Mouse (Mus musculus): ENCODE data around the gene Traf4. TPM values are rescaled to one million over a fixed set of nuclear protein-coding genes. Genes with fewer than 3 reads are reported as not detected.
"Not testable (repeated sequence)": the region's sequence is repeated elsewhere in the genome, so short reads cannot be mapped to it uniquely, and the experiment has no call there.

Traf4 gene
- polyA plus RNA-seq, 1 experiment from 2014 or later: 75.6 TPM

GRCm38 (mm10) chr11:78190041-78190440 lies 24.7 kb upstream of the Traf4 start:
- peak; percentile 24 for DNase-seq
- peak overlapping the region; percentile 64 for H3K4me2 ChIP-seq
- peak overlapping the region; percentile 100 for H3K27ac ChIP-seq (ENCODE audit: low read depth)
- WGBS: 42% methylated on average over 6 of the region's 6 CpGs
- H3K36me3 ChIP-seq (ENCODE audit: insufficient read depth): peaks cover 28% of the 10 kb centered on the region
- no peak for TF ChIP-seq CTCF (IDR thresholded peaks at IDR 0.05; ENCODE audit: low read depth)
- no peaks in the 10 kb centered on the region for H3K27me3 ChIP-seq (ENCODE audit: insufficient read depth, low read length)
- H3K9ac ChIP-seq: peak overlapping the region; percentile 90
- ATAC-seq (ENCODE audit: insufficient read depth): no peak
- peak overlapping the region; percentile 74 for H3K4me3 ChIP-seq (ENCODE audit: low read depth, low read length)
- peaks cover 11% of the 10 kb centered on the region for H3K4me1 ChIP-seq (ENCODE audit: insufficient read depth)
- H3K9me3 ChIP-seq (ENCODE audit: low read depth, low read length): no peaks in the 10 kb centered on the region

DNA sequence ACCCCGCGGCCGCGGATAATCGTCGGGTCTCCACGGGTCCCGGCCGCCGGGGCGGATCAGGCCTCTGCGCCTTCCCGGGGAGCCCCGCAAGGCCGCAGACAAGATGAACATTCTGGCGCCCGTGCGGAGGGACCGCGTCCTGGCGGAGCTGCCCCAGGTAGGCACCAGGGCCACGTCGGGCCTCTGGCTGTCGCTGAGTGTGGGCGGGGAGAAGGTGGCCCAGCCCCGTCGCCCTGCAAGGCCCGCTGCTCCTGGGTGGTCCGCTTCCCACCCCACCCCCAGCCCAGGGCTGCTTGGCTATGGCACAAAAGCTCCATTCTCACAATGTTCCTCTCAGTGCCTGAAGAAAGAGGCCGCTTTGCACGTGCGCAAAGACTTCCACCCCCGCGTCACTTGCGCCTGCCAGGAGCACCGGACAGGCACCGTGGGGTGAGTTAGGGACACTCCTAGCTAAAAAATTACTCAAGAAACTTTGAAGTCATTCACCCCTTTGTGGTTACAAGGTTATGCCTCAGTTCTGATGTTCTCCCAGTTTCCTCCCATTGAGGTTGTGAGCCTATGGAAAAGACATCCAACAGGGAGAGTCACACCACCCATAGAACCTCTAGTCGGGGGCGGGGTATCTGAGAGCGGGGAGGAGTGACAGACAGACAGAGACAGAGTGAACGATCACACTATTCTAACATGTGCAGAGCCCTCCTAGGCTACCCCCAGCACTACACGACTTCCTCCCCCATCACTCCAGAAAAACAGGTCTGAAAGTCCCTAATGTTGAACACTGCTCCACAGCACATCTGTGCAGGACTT lies 24.0 kb upstream of the Traf4 start:
- no peaks in the 10 kb centered on the region for H3K9me3 ChIP-seq (ENCODE audit: low read depth, low read length)

DNA sequence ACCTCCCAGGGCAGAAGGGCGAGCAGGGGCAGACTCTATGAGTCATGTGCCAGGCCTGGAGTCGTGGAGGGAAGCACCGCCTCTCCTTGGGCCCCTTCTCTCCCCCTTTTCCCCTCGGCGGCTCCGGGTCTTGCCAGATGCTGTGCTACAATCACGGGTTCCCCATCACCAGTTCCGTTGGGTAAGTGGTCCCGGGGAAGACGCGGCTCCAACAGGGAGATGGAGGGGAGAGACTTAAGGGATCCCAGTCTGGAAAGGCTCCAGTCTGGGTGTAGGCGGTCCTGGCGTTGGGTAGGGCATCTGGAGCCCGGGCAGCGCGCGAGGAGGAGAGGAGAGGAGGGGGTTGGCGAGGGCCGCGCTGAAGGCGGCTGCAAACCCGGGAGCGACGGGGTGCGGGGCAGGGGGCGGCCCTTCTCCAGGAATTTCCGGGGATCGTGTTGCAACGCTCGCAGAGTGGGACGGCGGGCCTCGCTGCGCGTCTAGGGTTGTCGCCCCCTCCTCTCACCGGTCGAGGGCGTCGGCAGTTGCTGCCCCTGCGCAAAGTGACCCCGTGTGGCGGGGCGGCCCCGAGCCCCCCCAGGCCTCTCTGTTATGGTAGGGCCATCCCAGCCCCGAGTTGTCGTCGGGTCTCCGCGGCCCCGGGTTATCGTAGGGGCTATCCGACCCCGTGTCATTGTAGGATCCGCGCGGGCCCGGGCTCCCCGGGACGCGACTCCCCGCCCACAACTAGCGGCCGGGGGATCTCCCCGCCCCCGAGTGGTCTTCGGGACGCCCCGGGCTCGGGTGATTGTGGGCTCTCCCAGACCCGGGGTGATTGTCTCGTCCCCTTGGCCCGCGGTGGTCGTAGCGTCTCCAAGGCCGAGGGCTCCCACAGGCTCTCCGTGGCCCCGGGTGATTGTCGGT lies 23.2 kb upstream of the Traf4 start, which contains the start of gene Rab34:
Rab34 (plus strand) TSS at position 100 of the 903 bp plus-strand sequence.
- TF ChIP-seq CTCF (IDR thresholded peaks at IDR 0.05; ENCODE audit: low read depth): peak; percentile 27; the same call in 1 of the 2 replicates
- H3K4me2 ChIP-seq: peak within 1 kb of the TSS; percentile 64
- H3K4me1 ChIP-seq (ENCODE audit: insufficient read depth): peaks cover 7% of the 10 kb centered on the region
- peak; percentile 94 for DNase-seq
- peaks cover 27% of the 10 kb centered on the region for H3K36me3 ChIP-seq (ENCODE audit: insufficient read depth)
- peak; percentile 85 for ATAC-seq (ENCODE audit: insufficient read depth)
- peak within 1 kb of the TSS; percentile 90 for H3K9ac ChIP-seq
- H3K9me3 ChIP-seq (ENCODE audit: low read depth, low read length): no peaks in the 10 kb centered on the region
- H3K4me3 ChIP-seq (ENCODE audit: low read depth, low read length): peak within 1 kb of the TSS; percentile 74
- no peaks in the 10 kb centered on the region for H3K27me3 ChIP-seq (ENCODE audit: insufficient read depth, low read length)
- H3K27ac ChIP-seq (ENCODE audit: low read depth): peak within 1 kb of the TSS; percentile 100
- WGBS: under 1% methylated on average over 79 of the region's 80 CpGs

More for the DNA sequence above, 24.0 kb upstream of the Traf4 start:
- Histone ChIP-seq H3K4me1 (ENCODE audit: insufficient read depth) (peaks cover 7% of the 10 kb centered on the region), H3K36me3 (ENCODE audit: insufficient read depth) (peaks cover 28% of the 10 kb centered on the region), H3K27ac (ENCODE audit: low read depth) (peak overlapping the region; percentile 100), H3K27me3 (ENCODE audit: insufficient read depth, low read length) (no peaks in the 10 kb centered on the region), H3K4me3 (ENCODE audit: low read depth, low read length) (peak overlapping the region; percentile 74), H3K9ac (peak overlapping the region; percentile 90), H3K4me2 (peak overlapping the region; percentile 64)
- WGBS: under 1% methylated on average over 42 of the region's 42 CpGs
- peak; percentile 95 for DNase-seq
- no peak for TF ChIP-seq CTCF (IDR thresholded peaks at IDR 0.05; ENCODE audit: low read depth)
- ATAC-seq (ENCODE audit: insufficient read depth): peak; percentile 90

DNA sequence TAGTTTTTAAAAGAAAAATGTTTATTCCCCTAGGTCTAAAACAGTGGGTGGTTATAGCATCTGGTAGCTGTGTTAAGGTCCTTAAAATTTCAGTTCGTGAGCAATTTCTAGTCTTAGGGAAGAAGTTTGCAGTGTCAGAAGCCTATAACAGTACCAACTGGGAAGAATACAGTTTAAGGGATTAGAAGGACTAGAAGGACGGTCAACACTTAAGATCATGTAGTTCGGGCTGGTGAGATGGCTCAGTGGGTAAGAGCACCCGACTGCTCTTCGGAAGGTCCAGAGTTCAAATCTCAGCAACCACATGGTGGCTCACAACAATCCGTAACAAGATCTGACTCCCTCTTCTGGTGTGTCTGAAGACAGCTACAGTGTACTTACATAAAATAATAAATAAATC lies 19.3 kb upstream of the Traf4 start:
- H3K36me3 ChIP-seq (ENCODE audit: insufficient read depth): peaks cover 29% of the 10 kb centered on the region
- not testable (repeated sequence) for H3K4me1 ChIP-seq (ENCODE audit: insufficient read depth); H3K27ac ChIP-seq (ENCODE audit: low read depth); H3K4me2 ChIP-seq; ATAC-seq (ENCODE audit: insufficient read depth); H3K9me3 ChIP-seq (ENCODE audit: low read depth, low read length); H3K9ac ChIP-seq; DNase-seq; H3K27me3 ChIP-seq (ENCODE audit: insufficient read depth, low read length); H3K4me3 ChIP-seq (ENCODE audit: low read depth, low read length)
- WGBS: 93% methylated on average over 6 of the region's 6 CpGs

GRCm38 (mm10) chr11:78183884-78184514 lies 18.6 kb upstream of the Traf4 start:
- H3K27me3 ChIP-seq (ENCODE audit: insufficient read depth, low read length): no peaks in the 10 kb centered on the region
- no peak for DNase-seq
- no peaks in the 10 kb centered on the region for H3K9me3 ChIP-seq (ENCODE audit: low read depth, low read length)
- peak overlapping the region; percentile 96 for H3K4me2 ChIP-seq
- H3K27ac ChIP-seq (ENCODE audit: low read depth): peak overlapping the region; percentile 54; the same call in 1 of the 2 replicates
- H3K9ac ChIP-seq: peak overlapping the region; percentile 38; the same call in 1 of the 2 replicates
- H3K4me1 ChIP-seq (ENCODE audit: insufficient read depth): peaks cover 6% of the 10 kb centered on the region; the same call in 1 of the 2 replicates
- no peak; the same call in 1 of the 2 replicates for TF ChIP-seq CTCF (IDR thresholded peaks at IDR 0.05; ENCODE audit: low read depth)
- no peak for ATAC-seq (ENCODE audit: insufficient read depth)
- WGBS: 41% methylated on average over 10 of the region's 10 CpGs
- peak overlapping the region; percentile 96 for H3K4me3 ChIP-seq (ENCODE audit: low read depth, low read length)
- H3K36me3 ChIP-seq (ENCODE audit: insufficient read depth): peaks cover 33% of the 10 kb centered on the region

- TF ChIP-seq CTCF (IDR thresholded peaks at IDR 0.05; ENCODE audit: low read depth): peak; percentile 14
- peaks cover 6% of the 10 kb centered on the region; the same call in 1 of the 2 replicates for H3K4me1 ChIP-seq (ENCODE audit: insufficient read depth)
- peak within 1 kb of the TSS; percentile 96 for H3K4me2 ChIP-seq
- ATAC-seq (ENCODE audit: insufficient read depth) (peak; percentile 86), DNase-seq (peak; percentile 96)
- peak within 1 kb of the TSS; percentile 94 for H3K27ac ChIP-seq (ENCODE audit: low read depth)
- peak within 1 kb of the TSS; percentile 96 for H3K4me3 ChIP-seq (ENCODE audit: low read depth, low read length)
- peak within 1 kb of the TSS; percentile 95 for H3K9ac ChIP-seq
- H3K9me3 ChIP-seq (ENCODE audit: low read depth, low read length): no peaks in the 10 kb centered on the region
- H3K27me3 ChIP-seq (ENCODE audit: insufficient read depth, low read length): no peaks in the 10 kb centered on the region
- under 1% methylated on average over 38 of the region's 38 CpGs for WGBS
- peaks cover 33% of the 10 kb centered on the region for H3K36me3 ChIP-seq (ENCODE audit: insufficient read depth)
Observed at GRCm38 (mm10) chr11:78182961-78183844, 17.8 kb upstream of the Traf4 start, which contains the start of gene Rpl23a. Rpl23a (minus strand) TSS chr11:78183584.

All from lung, embryonic 14.5 days (tissue).